Mouse (Mus musculus) erythroblast, embryonic 14.5 days (primary cell): ENCODE data around the gene Ctdsp1.

Experiments
- GATA1 ChIP-seq: IDR thresholded peaks from 2 replicates; pipeline ENCODE4 v1.6.1; 2012; ENCODE audit warnings: low read length, inconsistent platforms, mixed read lengths
- TAL1 ChIP-seq: IDR thresholded peaks from 3 replicates; pipeline ENCODE4 v1.6.1; 2012; ENCODE audit warnings: low read length, inconsistent platforms, mixed read lengths

- TF ChIP-seq GATA1 (no peak), TAL1 (no peak)
Observed at GRCm38 (mm10) chr1:74376396-74376795, 14.9 kb upstream of the Ctdsp1 start.
